Mouse (Mus musculus) cerebellum, adult 11-12 months (tissue): ENCODE measurements at regions not wholly inside any gene's neighbourhood (a gene's known extent, or its start where the extent isn't known, plus 50 kb on each side); places are given as distances from the start of the nearest gene placed in this dataset.

Experiments
- DNase-seq: peaks from one replicate; pipeline ENCODE4 v3.0.0; 2022

GRCm38 (mm10) chr5:149338016-149338696, 73.4 kb upstream of the Medag start:
- no peak for DNase-seq

- DNase-seq: no peak
Observed at GRCm38 (mm10) chr5:149338697-149339078, 72.9 kb upstream of the Medag start.

GRCm38 (mm10) chr5:149340361-149340760, 71.2 kb upstream of the Medag start:
- DNase-seq: no peak

GRCm38 (mm10) chr5:149341461-149341860, 70.1 kb upstream of the Medag start:
- no peak for DNase-seq

- DNase-seq: no peak
Observed at GRCm38 (mm10) chr5:149343610-149344527, 67.7 kb upstream of the Medag start.

GRCm38 (mm10) chr5:149344528-149344855, 67.1 kb upstream of the Medag start:
- no peak for DNase-seq

- DNase-seq: no peak
Observed at GRCm38 (mm10) chr5:149345161-149345560, 66.4 kb upstream of the Medag start.

GRCm38 (mm10) chr5:149349685-149350084, 61.9 kb upstream of the Medag start:
- no peak for DNase-seq

GRCm38 (mm10) chr5:149353039-149353655, 58.4 kb upstream of the Medag start:
- DNase-seq: peak; percentile 72

GRCm38 (mm10) chr5:149354448-149355115, 57.0 kb upstream of the Medag start:
- no peak for DNase-seq

- DNase-seq: no peak
Observed at GRCm38 (mm10) chr5:149355131-149355530, 56.4 kb upstream of the Medag start.

- DNase-seq: no peak
Observed at GRCm38 (mm10) chr5:149356970-149357369, 54.6 kb upstream of the Medag start.
